Mouse (Mus musculus): ENCODE data around the gene Lrit2.

Lrit2 gene

GRCm38 (mm10) chr14:37109975-37110374 is 42.2 kb downstream of the Lrit2 start:
- in situ Hi-C loops (cut with MboI; ENCODE audit: unreplicated experiment in 2 of 2), result no loop called here

- in situ Hi-C loops (cut with MboI; ENCODE audit: unreplicated experiment in 2 of 2), result no loop called here
Observed at GRCm38 (mm10) chr14:37110456-37110855, 42.7 kb downstream of the Lrit2 start.

- in situ Hi-C loops (cut with MboI; ENCODE audit: unreplicated experiment in 2 of 2), result no loop called here
Observed at GRCm38 (mm10) chr14:37111371-37111770, 43.6 kb downstream of the Lrit2 start.

- in situ Hi-C loops (cut with MboI; ENCODE audit: unreplicated experiment in 2 of 2), result no loop called here
Observed at GRCm38 (mm10) chr14:37112931-37113330, 45.2 kb downstream of the Lrit2 start.

GRCm38 (mm10) chr14:37113922-37114321 is 46.2 kb downstream of the Lrit2 start, which contains the start of gene 2610528A11Rik:
Gene 2610528A11Rik (minus strand): TSS chr14:37114022.
- in situ Hi-C loops (cut with MboI; ENCODE audit: unreplicated experiment in 2 of 2), result no loop called here

- in situ Hi-C loops (cut with MboI; ENCODE audit: unreplicated experiment in 2 of 2), result no loop called here
Observed at GRCm38 (mm10) chr14:37119233-37119632, 51.5 kb downstream of the Lrit2 start.

Measured in v-Abl transformed pro-B cells (cell line).